Mouse (Mus musculus): Measurements from ENCODE around the gene Olfr376.

DNA sequence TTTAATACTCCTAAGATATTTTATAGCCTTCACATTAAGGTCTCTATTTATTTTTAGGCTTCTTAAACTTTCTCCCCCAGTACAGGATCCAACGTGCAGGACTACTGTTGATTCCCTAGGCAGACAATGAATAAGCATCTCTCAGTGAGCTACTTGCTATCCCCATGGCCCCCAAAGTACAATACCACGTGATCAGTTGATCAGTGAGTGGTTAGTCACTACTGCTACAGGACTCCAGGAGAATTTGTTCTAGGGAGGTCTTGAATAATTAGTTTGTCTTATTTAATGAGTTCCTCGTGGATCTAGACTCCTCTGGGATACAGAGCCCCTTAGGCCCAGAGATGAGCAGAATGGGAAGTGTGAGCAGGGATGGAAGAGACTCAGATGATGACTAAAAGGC is 20.6 kb upstream of the Olfr376 start, which contains the start of gene Olfr20:
- TF ChIP-seq TCF3 (IDR thresholded peaks at IDR 0.05; ENCODE audit: insufficient read length, low read depth) (no peak), POLR2A (IDR thresholded peaks at IDR 0.05; ENCODE audit: insufficient read length, low read depth) (no peak)

Measured in myocyte (in vitro differentiated cells).